Mouse (Mus musculus) c-Kit-positive CD71-negative TER-119-negative erythroid progenitor cells, embryonic 14.5 days (primary cell): ENCODE results near the gene Gzmk.

ENCODE experiments used
- DNase-seq: peaks from one replicate; pipeline ENCODE4 v3.0.0-alpha.2; 2013; ENCODE audit warnings: low read depth

Gene Gzmk

DNA sequence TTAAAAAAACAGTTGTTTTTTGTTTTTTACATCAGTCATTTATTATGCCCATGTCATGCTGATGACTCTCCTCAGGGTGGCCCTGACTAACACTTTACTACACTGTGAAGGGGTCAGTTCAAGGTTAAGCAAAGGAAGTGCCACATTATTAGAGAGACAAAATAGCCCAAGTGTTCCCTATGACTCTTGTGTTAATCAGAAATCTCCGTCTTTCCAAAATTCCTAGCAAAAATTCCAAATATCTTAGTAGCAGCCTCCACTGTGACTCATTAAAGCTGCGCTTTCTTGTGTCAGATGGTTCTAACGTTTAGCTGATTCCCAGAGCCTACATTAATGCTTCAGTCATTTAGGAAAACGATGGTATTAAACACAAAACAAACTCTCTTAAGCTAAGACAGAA is 23.5 kb downstream of the Gzmk start:
- DNase-seq = no peak

DNA sequence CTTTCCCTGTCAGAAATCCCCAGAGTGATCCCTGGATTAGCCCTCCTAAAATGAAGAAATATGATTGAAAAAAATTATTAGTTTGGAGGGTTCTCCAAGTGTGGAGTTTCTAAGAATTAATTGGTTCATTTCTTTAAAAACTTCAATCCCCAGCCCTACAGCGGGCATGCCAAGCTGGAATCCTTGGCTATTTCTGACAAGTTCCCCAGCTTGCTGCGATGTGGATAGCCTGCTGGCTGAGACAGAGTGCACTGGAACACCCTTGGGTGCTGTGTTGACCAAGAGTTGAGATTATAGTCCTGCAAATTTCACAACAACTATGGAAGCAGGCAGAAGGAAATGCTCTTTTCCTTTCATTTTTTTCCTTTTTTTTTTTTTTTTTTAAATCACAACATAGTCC is 24.1 kb downstream of the Gzmk start:
- no peak for DNase-seq

DNA sequence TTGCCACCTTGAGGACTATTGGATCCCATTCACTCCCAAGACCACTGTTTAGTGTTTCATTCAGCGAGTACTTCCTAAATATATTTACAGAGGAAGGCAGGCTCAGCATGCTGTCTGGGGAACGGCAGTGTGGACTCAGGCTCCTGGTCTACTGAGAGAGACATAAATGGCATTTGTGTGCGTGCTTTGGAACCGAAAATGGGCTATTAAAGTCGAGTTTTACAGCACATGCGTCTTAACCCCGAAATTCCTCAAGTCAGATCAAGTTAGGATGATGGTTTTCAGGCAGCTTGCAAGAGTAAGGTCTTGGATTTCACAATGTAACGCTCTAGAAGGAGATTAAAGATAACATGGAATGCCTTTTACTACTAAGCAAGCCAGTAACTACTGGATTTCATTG is 25.0 kb downstream of the Gzmk start:
- no peak for DNase-seq

DNA sequence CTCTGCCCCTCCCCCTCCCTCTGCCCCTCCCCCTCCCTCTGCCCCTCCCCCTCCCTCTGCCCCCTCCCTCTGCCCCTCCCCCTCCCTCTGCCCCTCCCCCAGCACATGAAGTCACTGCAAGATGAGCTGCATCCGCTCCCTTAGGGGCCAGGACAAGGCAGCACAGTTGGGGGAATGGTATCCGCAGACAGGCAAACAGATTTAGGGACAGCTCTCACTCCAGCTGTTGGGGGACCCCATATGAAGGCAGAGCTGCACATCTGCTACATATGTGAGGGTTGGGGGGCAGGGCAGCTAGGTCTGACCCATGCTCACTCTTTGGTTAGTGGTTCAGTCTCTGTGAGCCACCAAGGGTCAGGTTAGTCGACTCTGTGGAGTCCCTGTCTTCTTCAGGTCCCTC is 26.4 kb downstream of the Gzmk start:
- DNase-seq = no peak

DNA sequence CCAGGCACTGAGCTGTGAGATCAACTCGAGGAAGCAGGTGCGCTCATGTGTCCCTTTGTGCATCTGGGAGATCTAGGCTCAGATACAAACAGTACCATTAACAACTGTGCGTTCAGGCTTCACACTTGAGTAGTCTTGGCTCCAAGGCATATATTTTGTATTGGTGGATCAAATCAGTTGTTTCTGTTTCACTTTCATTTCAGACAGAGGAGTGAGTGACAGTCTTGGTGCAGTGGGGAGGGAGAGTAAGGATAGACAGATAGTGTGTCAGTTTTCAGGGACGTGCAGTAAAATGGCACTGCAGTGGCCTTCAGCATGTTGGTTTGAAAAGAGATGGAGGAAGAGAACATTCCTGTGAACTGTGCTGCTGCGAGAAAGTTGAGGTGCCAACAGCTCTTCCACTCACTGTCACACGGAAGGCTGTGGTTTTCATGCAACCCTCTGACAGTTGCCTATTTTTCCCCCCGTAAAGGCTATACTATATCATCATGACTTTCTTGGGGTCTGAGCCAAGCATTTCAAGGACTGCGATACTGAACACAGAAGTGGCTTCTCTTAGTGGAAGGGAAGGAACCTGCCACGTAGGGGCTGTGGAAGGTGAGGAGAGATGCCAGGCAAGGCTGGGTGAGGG is 27.7 kb downstream of the Gzmk start:
- no peak for DNase-seq

DNA sequence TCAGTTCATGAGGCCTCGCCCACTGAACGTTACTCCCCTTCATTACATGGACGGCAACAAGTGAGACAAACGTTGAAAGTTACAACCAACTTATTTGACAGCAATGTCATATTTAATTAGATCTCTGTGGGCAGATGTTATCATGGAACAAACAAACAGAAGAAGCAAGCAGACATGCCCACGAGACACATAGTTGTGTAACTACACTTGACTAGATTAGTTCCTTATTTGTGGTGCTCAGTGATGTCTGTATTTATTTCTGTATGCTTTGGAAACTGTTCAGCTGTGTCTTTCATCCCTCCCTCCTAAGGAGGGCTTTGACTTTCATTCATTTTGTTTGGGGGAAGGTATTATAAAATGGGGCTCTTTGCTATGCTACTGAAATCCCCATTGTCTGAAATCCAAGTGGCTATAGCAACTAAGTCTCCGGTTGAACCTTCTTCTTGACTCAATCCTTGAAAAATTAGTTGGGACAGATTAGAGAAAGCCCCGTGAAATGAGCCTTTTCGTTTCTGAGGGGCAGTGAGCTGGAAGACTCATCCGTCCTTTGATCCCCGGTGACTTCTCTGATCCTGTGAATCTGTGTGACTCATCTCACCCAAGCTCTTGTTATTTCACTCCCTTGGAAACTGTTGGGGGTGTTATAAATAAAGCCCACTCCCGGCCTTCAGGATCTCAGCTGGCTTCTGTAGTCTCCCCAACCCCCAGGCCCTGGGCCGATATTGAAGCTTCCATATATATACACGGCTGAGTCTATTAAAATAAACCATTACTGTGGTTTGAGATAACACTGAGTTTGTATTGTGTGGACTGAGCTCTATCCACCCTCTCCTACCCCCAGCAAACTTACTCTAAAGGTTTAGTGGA is 28.7 kb downstream of the Gzmk start:
- DNase-seq = no peak

DNA sequence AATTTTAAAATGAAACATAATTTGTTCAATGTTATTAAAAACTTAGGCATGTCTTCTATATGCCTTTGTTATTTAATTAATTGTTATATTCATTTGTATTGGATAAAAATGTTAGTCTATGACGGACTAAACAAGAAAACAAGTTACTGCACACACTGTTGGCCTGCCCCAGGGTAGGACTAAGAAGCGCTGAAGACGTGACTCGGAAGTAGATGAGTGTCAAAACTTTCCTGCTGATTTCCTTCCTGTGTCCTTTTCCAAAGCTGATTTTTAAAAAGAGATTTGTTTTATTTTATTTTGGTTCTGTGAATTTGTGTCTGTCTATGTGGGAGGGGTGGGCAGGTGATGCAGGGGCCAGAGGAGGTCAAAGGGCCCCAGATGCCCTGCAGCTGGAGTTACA is 42.0 kb downstream of the Gzmk start:
- DNase-seq = no peak

DNA sequence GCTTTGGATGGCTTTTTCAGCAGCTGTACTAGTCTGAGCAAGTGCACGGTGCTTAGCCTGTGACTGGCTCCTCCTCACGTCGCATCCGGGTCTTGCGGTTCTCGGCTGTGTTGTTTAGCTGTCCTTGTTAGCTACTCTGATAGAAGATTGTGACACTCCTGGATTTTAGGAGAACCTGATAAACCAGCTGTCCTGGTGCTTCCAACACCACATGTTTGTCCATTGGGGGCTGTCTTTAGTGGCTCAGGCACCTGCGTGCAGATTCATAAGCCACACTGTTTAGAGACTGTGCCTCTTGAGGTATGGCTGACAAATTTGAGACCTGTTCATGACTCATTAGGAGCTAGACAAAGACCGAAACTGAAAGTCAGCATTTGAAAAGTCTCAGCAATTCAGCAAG is 42.4 kb downstream of the Gzmk start:
- no peak for DNase-seq

DNA sequence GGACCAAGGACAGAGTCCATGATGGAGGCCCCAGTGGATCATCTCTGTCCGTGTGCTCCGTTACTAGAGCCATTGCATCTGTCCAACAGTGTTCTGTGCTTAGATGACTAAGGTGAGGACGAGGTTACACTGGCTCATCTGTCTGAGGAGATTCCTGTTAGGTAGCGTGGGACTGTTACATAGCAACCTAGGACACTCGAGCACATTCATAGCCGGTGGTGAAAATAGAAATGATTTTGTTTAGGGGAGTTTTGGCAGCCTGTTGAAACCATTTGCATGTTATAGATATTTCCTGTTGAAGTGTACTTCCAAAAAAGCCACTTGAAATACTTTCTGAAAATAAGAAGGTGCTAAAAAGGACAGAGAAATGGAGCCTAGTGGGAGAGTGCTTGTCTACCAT is 51.5 kb downstream of the Gzmk start:
- DNase-seq = no peak

DNA sequence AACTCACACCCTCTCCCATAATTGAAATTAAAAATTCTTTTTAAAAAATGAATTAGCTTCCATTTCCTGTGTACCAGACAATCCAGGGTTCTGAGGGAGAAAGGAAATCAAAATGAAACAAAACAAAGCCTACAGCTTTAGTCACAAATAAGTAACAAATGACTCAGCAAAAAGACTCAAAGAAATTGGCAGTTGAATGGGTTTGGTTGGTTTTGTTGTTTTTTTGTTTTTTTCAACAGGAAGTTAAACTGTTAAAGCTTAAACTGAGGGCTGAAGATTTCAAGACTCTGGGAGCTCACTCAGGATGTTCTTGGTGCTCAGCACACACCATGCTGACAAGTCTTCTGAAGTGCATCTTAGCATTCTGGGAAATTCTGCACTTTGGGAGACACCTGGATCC is 55.5 kb downstream of the Gzmk start:
- no peak for DNase-seq

DNA sequence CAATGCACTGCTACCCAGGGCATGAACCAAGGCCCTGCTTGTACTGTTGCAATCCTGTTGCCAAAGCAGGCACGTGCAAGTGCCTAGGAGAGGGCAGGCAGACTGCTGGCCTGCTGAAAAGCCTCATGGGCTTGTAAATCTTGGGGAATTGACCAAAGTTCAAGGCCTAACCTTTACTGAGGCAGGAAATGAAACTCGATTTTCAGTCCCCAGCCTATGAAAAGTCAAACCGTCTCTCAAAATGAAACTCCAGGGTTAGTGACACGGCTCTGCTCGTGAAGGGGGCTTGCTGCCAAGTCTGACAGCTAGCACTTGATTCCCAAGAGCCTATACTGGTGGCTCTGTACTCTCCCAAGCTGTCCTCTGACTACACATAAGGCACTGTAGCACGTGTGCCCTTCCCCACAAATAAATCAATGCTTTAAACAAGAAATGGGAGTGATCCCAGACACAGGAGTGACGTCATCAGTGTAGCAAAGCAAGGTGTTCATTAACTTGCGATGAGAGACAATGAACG is 57.6 kb downstream of the Gzmk start:
- DNase-seq = no peak

DNA sequence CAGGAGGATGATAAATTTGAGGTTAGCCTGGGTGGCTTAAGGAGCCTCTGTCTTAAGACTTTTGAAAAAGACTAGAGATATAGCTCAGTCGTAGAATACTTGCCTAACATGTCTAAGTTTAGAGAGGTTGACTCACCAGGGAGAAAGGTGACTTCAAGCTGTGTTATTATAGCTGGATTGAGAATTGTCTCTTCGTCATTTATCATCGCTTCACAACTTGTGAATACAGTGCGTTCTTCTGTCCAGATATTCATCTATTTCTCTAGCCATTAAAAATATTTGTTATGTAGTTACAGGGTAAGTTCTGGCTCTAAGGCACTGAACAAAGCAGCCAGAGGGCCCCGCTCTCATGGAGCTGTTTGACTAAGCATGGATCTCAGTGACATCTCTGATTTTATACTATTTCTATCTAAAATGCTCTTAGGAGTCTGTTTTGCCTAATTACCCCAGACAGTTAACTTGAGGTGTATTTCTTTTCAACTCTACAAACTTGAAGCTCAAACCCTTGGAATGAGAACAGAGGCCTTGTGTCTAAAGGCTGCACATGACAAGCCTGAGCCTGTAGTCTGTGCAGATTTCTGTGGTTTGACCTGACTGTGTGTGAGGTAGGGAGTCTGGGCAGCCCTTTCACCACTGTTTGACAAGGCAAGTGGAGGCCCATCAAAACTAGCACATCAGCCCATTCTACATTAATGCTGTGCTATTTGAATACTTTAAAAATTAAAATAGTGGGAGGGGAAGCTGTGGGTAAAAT is 61.3 kb downstream of the Gzmk start:
- DNase-seq = no peak

DNA sequence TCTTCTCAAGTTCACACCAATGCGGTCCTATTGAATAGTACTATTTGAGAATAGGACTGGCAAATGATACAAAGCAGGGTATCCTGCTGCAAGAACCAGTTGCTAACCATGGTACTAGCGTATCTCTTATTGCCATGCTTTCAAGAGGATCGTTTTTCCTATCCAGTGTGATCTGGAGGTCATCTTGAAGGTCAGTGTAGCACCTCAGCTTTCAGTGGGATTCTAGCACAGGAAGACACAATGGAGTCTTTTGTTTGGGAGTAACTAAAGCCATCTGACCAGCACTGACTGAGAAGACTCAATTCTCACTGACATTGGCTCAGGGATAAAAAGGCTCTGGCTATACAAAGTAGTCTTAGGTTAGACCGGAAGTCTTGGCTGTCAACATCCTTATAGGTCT is 74.2 kb downstream of the Gzmk start:
- no peak for DNase-seq

DNA sequence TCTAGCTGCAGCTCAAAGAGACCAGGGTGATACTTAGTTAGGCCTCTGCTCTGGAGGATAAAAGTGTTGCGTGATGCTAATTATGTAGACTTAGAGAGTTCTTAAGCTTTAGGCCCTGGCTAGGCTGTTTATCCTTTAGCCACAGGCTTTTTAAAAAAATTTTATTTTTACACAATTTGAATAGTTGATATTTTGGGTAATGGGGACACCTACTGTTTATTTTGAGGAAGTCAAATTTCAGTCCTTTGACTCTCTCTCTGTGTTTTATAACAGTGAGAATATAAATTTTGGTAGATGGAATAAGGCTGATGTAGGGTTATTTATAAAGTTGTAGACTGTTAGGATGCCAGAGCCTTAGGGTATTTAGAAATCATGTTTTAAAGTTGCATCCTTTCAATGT is 86.1 kb downstream of the Gzmk start:
- DNase-seq = no peak

DNA sequence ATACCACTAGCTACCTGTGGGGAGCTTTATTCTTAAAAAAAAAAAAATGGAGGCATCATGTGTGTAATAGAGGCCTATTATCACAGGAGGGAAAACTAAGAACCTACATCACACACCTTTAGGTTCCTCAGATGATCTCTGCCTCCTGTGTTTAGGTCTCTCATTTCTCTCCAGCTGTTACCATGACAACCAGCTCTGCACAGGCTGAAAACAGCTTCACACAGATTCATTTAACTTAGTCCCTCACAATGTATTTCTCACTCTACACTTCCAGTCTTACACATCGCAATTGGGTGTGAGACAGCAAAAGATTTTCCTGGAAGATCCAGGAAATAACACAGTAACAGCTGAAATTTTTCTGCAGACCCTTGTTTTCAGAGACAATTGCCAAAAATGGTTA is 95.7 kb downstream of the Gzmk start:
- DNase-seq = no peak
